Mouse (Mus musculus) heart, embryonic 12.5 days (tissue): ENCODE results near the gene Pdpr. TPM values are rescaled to one million over a fixed set of nuclear protein-coding genes. Genes with fewer than 3 reads are reported as not detected.
"Not testable (repeated sequence)": the region's sequence is repeated elsewhere in the genome, so short reads cannot be mapped to it uniquely, and the experiment has no call there.

ENCODE experiments used
- ATAC-seq: fragments of 200-750 bp; cut with Nextera tagmentation; 2 replicates; pipeline ENCODE4 v1.8.0; 2017; ENCODE audit warnings: moderate TSS enrichment, moderate library complexity; ENCODE audit not compliant: insufficient number of reproducible peaks, low FRiP score
- H3K27ac ChIP-seq: fragments of 300-500 bp; sonication (generic); 2 replicates; pipeline ENCODE4 v1.5.1; 2016; ENCODE audit warnings: mild to moderate bottlenecking, moderate library complexity; ENCODE audit not compliant: poor library complexity, severe bottlenecking
- H3K27me3 ChIP-seq: fragments of 300-500 bp; sonication (generic); replicated peaks from 2 replicates; pipeline ENCODE4 v1.6.1; 2016; ENCODE audit warnings: mild to moderate bottlenecking, moderate library complexity
- H3K36me3 ChIP-seq: fragments of 300-500 bp; sonication (generic); 2 replicates; pipeline ENCODE4 v1.6.1; 2016; ENCODE audit warnings: mild to moderate bottlenecking, moderate library complexity
- H3K4me1 ChIP-seq: fragments of 300-500 bp; sonication (generic); replicated peaks from 2 replicates; pipeline ENCODE4 v1.6.1; 2016; ENCODE audit warnings: mild to moderate bottlenecking
- H3K4me2 ChIP-seq: fragments of 300-500 bp; sonication (generic); 2 replicates; pipeline ENCODE4 v1.6.1; 2016; ENCODE audit warnings: mild to moderate bottlenecking, moderate library complexity
- H3K4me3 ChIP-seq: fragments of 300-500 bp; sonication (generic); 2 replicates; pipeline ENCODE4 v1.5.1; 2016; ENCODE audit warnings: mild to moderate bottlenecking
- H3K9ac ChIP-seq: fragments of 300-500 bp; sonication (generic); 2 replicates; pipeline ENCODE4 v1.6.1; 2016; ENCODE audit warnings: mild to moderate bottlenecking, moderate library complexity
- H3K9me3 ChIP-seq: fragments of 300-500 bp; sonication (generic); replicated peaks from 2 replicates; pipeline ENCODE4 v1.6.1; 2016; ENCODE audit warnings: mild to moderate bottlenecking, moderate library complexity
- WGBS: fragments of 180-500 bp; shearing (Covaris S2); methylation state at CpG from one replicate; pipeline ENCODE4 v1.1.7; 2016; 5-methylcytosine and 5-hydroxymethylcytosine counted together
- polyA plus RNA-seq: library from polyadenylated mRNA; unstranded; fragments of >200 nt; fragmentation: Nextera tagmentation; extraction: Ambion mirVana; gene quantifications from 2 replicates; pipeline ENCODE4 v1.2.1, GENCODE M21; 2016

Pdpr gene
- polyA plus RNA-seq, 1 experiment from 2014 or later, result 16.2 TPM

DNA sequence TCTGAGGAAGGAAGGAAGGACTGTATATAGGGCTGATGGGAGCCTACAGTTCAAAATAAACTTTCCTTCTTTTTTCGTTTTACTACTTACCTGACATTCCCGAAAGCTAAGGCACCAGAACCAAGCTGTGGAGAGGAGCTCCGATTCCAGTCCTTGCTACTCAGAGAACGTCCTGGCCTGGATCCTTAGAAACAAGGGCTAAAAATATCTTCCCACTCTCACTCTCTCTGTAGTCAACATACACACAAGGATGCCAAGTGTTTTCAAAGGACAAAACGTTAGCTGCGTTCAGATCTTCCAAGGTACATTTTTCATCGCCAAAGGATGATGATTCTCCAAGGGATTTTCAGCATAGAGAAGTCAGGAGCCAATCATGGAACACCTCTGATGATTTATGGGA, 2.7 kb upstream of the Pdpr start:
- H3K4me1 ChIP-seq, result peaks cover 17% of the 10 kb centered on the region
- no peak overlapping the region; the same call in 1 of the 2 replicates for H3K27ac ChIP-seq

DNA sequence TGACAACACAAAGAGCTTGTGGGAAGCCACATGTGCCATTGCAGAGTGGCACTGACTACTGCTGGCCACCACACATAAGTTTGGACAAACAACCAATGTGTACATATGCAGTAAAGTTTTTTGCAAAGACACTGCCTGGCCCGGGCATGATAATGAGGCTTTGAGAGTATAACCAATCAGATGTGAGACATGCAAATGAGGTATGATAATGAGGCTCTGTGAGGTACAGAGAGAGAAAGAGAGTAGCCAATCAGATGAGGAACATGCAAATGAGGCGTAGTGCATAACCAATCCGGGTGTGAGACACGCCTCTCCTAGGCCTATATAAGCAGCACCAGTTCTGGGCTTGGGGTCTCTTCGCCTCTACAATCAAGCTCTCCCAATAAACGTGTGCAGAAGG, 2.1 kb upstream of the Pdpr start, which contains the start of gene Clec18a:
Gene Clec18a, minus strand, starts transcription at position 101 of the 400 bp plus-strand sequence.
- H3K9ac ChIP-seq, H3K4me3 ChIP-seq, H3K36me3 ChIP-seq, H3K27ac ChIP-seq, H3K4me2 ChIP-seq, H3K9me3 ChIP-seq, H3K27me3 ChIP-seq, ATAC-seq: not testable (repeated sequence)
- WGBS, result 81% methylated on average over 6 of the region's 6 CpGs
- H3K4me1 ChIP-seq, result peaks cover 17% of the 10 kb centered on the region

More for the DNA sequence above, 2.7 kb upstream of the Pdpr start:
- WGBS, result 70% methylated on average over 7 of the region's 7 CpGs
- Histone ChIP-seq H3K36me3 (no peaks in the 10 kb centered on the region), H3K4me2 (no peak overlapping the region), H3K9ac (no peak overlapping the region), H3K27me3 (no peaks in the 10 kb centered on the region), H3K4me3 (no peak overlapping the region), H3K9me3 (no peaks in the 10 kb centered on the region)
- no peak for ATAC-seq

DNA sequence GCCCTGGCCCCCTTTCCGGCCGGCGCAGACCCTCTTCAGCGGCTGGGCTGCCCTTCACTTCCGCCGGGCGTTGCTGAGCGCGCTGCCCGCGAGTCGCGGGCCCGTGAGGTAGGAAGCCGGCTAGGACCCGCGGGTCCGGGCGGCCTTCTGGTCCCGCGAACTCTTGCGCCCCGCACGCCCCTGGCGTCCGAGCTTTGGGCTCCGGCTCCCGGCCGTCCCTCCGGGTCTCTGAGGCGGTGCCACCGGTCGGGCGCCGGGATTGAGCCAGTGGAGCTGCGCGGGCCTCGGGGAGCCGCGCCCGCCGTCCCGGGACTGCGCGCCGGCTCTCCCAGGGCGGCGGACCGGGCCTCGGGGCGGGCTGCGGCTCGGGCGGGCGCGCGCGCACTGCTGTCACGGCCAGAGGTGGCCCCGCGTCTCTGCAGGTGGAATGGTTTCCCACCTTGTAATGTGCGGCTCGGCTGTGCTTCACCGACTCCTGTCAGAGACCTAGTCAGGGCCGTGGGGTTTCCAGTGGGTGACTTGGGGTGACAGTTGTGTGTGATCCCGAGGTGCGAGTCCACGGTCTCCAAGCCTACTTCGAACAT, 381 bp downstream of the Pdpr start:
- not testable (repeated sequence) for H3K9me3 ChIP-seq, H3K36me3 ChIP-seq, H3K27me3 ChIP-seq
- Histone ChIP-seq H3K4me2 (peak overlapping the region; percentile 91), H3K9ac (peak overlapping the region; percentile 84), H3K4me1 (peaks cover 17% of the 10 kb centered on the region), H3K4me3 (peak overlapping the region; percentile 85), H3K27ac (peak overlapping the region; percentile 33)
- under 1% methylated on average over 65 of the region's 69 CpGs for WGBS
- ATAC-seq, result peak; percentile 76

DNA sequence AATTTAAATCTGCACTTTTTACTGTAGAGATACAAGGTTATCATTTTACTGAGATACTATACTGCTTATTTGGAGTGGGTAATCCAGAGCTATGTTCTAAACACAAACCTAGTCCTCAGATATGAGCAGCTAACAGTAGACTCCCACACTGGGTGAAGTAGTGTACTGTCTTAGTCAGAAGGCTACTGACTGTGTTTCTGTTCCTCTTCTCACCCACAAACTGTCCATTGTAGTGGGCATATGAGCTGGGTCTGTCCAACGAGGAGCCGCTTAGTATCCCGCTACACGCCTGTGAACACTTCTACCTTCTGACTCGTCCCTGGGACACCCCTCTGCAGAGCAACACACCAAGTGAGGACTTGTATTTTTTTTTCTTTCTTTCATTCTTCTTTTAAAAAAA, 20.5 kb downstream of the Pdpr start:
- H3K36me3 ChIP-seq, result peaks cover 74% of the 10 kb centered on the region
- no peaks in the 10 kb centered on the region for H3K4me1 ChIP-seq
- H3K27ac ChIP-seq, result no peak overlapping the region
- no peaks in the 10 kb centered on the region for H3K27me3 ChIP-seq
- no peak overlapping the region for H3K9ac ChIP-seq
- H3K4me3 ChIP-seq, result no peak overlapping the region
- no peak overlapping the region for H3K4me2 ChIP-seq
- H3K9me3 ChIP-seq, result no peaks in the 10 kb centered on the region
- 93% methylated on average over 5 of the region's 5 CpGs for WGBS
- ATAC-seq, result no peak

DNA sequence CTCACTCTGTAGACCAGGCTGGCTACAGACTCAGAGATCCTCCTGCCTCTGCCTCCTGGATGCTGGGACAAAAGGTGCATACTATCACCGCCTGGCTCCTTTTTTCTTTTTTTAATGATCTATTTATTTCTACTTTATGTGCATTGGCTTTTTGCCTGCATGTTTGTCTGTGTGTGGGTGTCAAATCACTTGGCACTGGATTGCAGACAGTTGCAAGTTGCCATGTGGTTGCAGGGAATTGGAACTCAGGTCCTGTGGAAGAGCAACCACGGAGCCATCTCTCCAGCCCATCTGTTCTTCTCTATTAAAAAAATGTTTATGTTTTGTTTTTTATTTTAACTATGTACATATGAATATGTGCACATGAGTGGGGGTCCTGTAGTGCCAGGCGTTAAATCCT, 25.1 kb downstream of the Pdpr start:
- no peak overlapping the region for H3K9ac ChIP-seq
- no peak overlapping the region for H3K27ac ChIP-seq
- 91% methylated on average over 3 of the region's 3 CpGs for WGBS
- ATAC-seq, result no peak
- H3K9me3 ChIP-seq, result no peaks in the 10 kb centered on the region
- no peaks in the 10 kb centered on the region for H3K27me3 ChIP-seq
- H3K4me3 ChIP-seq, result no peak overlapping the region
- H3K36me3 ChIP-seq, result peaks cover 88% of the 10 kb centered on the region
- no peak overlapping the region for H3K4me2 ChIP-seq
- no peaks in the 10 kb centered on the region for H3K4me1 ChIP-seq

DNA sequence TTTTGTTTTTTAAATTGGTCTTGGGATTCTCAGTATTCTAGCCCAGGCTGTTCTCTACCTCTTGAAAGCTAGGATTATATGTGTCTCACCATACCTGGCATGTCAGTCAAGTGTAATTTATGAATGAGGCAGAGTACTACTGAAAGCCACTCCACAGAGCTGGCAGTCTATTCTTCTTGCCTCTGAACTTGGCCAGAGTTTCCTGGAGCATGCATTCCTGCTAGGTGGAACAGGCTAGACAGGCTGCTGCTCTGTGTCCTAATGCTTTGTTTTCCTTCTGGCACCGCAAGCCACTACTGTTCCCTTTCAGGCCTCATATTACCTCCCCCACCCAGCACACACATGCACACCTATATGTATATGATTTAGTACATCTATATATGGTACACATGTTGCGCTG, 36.3 kb downstream of the Pdpr start:
- H3K36me3 ChIP-seq, result peaks cover 84% of the 10 kb centered on the region
- no peak overlapping the region for H3K9ac ChIP-seq
- ATAC-seq, result no peak
- no peaks in the 10 kb centered on the region for H3K4me1 ChIP-seq
- no peak overlapping the region for H3K4me3 ChIP-seq
- WGBS, result 91% methylated on average over 2 of the region's 2 CpGs
- no peak overlapping the region for H3K4me2 ChIP-seq
- no peaks in the 10 kb centered on the region for H3K9me3 ChIP-seq
- no peak overlapping the region for H3K27ac ChIP-seq
- no peaks in the 10 kb centered on the region for H3K27me3 ChIP-seq

DNA sequence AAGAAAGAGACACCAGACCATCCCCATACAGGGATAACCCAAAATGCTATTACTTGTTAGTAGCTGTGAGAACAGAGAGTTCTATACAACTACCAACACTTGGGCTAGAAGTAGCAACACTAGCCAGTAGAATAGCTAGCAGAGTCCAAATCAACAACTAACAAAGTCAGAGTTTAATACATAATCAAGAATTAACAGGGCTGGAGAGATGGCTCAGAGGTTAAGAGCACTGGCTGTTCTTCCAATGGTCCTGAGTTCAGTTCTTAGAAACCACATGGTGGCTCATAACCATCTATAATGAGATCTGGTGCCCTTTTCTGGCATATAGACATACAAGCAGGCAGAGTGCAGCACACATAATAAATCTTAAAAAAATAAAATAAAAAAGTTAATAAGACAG, 48.1 kb downstream of the Pdpr start:
- no peaks in the 10 kb centered on the region for H3K9me3 ChIP-seq
- H3K9ac ChIP-seq, result no peak overlapping the region
- H3K4me3 ChIP-seq, result no peak overlapping the region
- H3K36me3 ChIP-seq, result peaks cover 19% of the 10 kb centered on the region
- ATAC-seq, result no peak
- no peak overlapping the region for H3K27ac ChIP-seq
- H3K4me1 ChIP-seq, result peaks cover 25% of the 10 kb centered on the region; the same call in 1 of the 2 replicates
- H3K27me3 ChIP-seq, result no peaks in the 10 kb centered on the region
- H3K4me2 ChIP-seq, result no peak overlapping the region

DNA sequence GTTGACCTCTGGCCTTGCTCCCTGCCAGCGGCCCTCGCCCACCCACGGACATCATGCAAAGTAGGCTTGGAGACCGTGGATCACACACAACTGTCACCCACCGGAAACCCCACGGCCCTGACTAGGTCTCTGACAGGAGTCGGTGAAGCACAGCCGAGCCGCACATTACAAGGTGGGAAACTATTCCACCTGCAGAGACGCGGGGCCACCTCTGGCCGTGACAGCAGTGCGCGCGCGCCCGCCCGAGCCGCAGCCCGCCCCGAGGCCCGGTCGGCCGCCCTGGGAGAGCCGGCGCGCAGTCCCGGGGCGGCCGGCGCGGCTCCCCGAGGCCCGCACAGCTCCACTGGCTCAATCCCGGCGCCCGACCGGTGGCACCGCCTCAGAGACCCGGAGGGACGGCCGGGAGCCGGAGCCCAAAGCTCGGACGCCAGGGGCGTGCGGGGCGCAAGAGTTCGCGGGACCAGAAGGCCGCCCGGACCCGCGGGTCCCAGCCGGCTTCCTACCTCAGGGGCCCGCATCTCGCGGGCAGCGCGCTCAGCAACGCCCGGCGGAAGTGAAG, 50.5 kb downstream of the Pdpr start:
- not testable (repeated sequence) for H3K9me3 ChIP-seq, H3K36me3 ChIP-seq, H3K27me3 ChIP-seq
- Histone ChIP-seq H3K9ac (peak overlapping the region; percentile 76), H3K27ac (peak overlapping the region; percentile 57), H3K4me1 (peaks cover 25% of the 10 kb centered on the region; the same call in 1 of the 2 replicates), H3K4me2 (peak overlapping the region; percentile 88), H3K4me3 (peak overlapping the region; percentile 78)
- ATAC-seq, result peak; percentile 66
- under 1% methylated on average over 44 of the region's 63 CpGs for WGBS

DNA sequence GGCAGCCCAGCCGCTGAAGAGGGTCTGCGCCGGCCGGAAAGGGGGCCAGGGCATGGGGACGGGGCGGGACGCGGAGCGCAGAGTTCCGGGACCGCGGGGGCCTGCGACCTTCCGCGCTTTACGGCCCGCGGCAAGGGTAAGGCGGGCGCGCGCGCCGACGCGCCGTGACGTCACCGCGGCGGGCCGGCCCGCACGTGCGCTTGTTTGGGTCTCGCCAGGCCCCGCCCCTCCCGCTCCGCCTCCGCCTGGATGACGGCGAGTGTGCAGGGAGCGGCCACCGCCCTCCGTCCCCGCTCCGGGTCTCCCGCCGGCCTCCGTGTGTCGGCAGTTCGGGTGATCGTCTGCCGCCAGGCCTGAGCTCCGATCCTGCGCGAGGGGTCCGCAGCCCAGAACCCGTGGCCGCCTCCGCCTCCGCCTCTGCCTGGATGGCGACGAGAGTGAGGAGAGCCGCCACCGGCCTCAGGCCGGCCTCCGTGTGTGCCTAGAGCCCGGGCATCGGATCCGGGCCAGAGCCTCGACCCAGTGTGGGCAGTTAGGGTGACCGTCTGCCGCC, 51.1 kb downstream of the Pdpr start:
- ATAC-seq, result peak; percentile 97
- H3K27me3 ChIP-seq, H3K36me3 ChIP-seq, H3K9me3 ChIP-seq: not testable (repeated sequence)
- Histone ChIP-seq H3K4me3 (peak overlapping the region; percentile 78), H3K9ac (peak overlapping the region; percentile 76), H3K27ac (peak overlapping the region; percentile 57), H3K4me1 (peaks cover 20% of the 10 kb centered on the region; the same call in 1 of the 2 replicates), H3K4me2 (peak overlapping the region; percentile 88)
- under 1% methylated on average over 56 of the region's 74 CpGs for WGBS

DNA sequence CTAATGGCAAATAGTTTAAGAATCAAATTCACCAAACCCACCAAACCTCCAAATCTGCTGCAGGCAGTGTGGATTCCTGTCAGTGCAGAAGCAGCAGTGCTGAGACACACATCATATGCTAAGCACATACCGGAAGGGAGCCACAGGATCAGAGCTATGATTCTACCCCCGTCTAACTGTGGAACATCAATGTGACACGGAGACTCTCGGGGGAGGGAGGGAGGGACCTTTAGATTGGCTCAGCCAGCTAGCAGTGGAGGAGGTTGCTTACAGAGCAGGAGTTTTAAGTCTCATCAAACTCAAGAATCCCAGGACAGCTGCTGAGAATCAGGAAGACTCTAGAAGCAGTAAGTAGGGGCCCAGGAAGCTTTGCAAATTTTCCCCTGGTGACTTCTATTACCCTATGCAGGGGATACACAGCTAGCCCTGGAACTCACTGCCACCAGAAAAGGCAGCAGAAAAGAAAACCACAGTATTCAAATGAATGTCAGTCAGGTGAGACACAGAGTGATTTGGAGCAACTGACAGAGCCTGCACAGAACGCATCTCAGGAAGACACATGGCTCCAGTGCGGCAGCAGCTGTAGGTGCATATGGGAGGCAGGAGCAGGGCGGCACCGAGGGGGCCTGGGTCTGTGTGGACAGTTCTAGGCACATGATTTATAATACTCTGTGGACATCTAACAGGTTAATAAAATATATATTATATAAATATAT, 61.4 kb downstream of the Pdpr start:
- Histone ChIP-seq H3K27ac (no peak overlapping the region), H3K27me3 (no peaks in the 10 kb centered on the region), H3K9me3 (no peaks in the 10 kb centered on the region), H3K4me2 (no peak overlapping the region), H3K4me3 (no peak overlapping the region), H3K4me1 (no peaks in the 10 kb centered on the region), H3K9ac (no peak overlapping the region), H3K36me3 (peaks cover 77% of the 10 kb centered on the region)
- 87% methylated on average over 8 of the region's 8 CpGs for whole genome bisulfite sequencing
- ATAC-seq, result no peak

DNA sequence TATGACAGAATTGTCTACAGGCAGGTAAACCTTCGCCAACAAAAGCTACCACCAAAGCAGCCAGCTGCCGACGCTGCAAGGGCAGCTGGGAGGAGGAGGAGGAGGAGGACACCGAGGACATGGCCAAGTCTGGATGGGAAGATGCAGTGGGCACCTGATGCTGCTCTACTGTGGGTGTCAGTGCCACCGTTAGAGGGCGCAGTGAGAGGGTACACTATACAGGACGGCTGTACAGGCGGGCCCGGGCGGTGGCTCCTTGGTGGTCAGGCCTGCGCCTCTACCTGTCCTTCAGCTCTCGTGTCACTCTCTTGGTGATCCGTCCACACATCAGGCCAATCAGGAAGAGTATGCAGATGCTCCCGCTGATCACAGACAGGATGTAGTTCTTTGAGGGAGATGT, 63.2 kb downstream of the Pdpr start:
- peak; percentile 59 for ATAC-seq
- no peaks in the 10 kb centered on the region for H3K27me3 ChIP-seq
- H3K9me3 ChIP-seq, result no peaks in the 10 kb centered on the region
- H3K4me1 ChIP-seq, result no peaks in the 10 kb centered on the region
- H3K36me3 ChIP-seq, result peaks cover 87% of the 10 kb centered on the region
- 51% methylated on average over 14 of the region's 14 CpGs for WGBS
- no peak overlapping the region for H3K9ac ChIP-seq
- no peak overlapping the region for H3K4me2 ChIP-seq
- H3K27ac ChIP-seq, result no peak overlapping the region
- no peak overlapping the region for H3K4me3 ChIP-seq
